Mouse (Mus musculus): Measurements from ENCODE around the gene Sqstm1. TPM values are rescaled to one million over a fixed set of nuclear protein-coding genes. Genes with fewer than 3 reads are reported as not detected.
A peak's percentile ranks its signal among the peaks of the same experiment; 100 is the strongest.

The Sqstm1 gene
- total and polyA plus RNA-seq, 3 experiments, result 202 to 579 (median 456) TPM

- peaks cover 55 to 58% of the 10 kb centered on the region in 2 experiments for H3K36me3 ChIP-seq (replicated peaks in 1 of 2; ENCODE audit: control insufficient read depth in 1 of 2, insufficient read depth in 1 of 2, low read length in 1 of 2)
- in situ Hi-C loops (cut with MboI; ENCODE audit: low pct_ligation_motif_present, low pct_unique_long_range_greater_than_20kb, low sequenced_read_pairs) (no loop called here), dilution Hi-C loops (cut with MboI; ENCODE audit: extremely low pct_ligation_motif_present, extremely low pct_unique_long_range_greater_than_20kb, low sequenced_read_pairs) (no loop called here)
- TF ChIP-seq MAX (IDR thresholded peaks at IDR 0.05; ENCODE audit: low read length) (no peak), NELFE (IDR thresholded peaks at IDR 0.05; ENCODE audit: low read depth, low read length) (no peak), SMC3 (IDR thresholded peaks at IDR 0.05; ENCODE audit: low read depth, low read length) (no peak), EP300 (IDR thresholded peaks at IDR 0.05; ENCODE audit: low read length) (no peak), ZMIZ1 (IDR thresholded peaks at IDR 0.05; ENCODE audit: low read depth, low read length) (no peak), CHD2 (IDR thresholded peaks at IDR 0.05; ENCODE audit: low read length) (no peak), HCFC1 (IDR thresholded peaks at IDR 0.05; ENCODE audit: low read depth, low read length) (no peak), ELF1 (IDR thresholded peaks at IDR 0.05; ENCODE audit: low read depth, low read length) (no peak), JUND (conservative IDR thresholded peaks at IDR 0.05; ENCODE audit: low read depth, low read length) (no peak), MYC (IDR thresholded peaks at IDR 0.05; ENCODE audit: low read depth, low read length) (no peak), CHD1 (IDR thresholded peaks at IDR 0.05; ENCODE audit: low read depth, low read length) (no peak), RCOR1 (conservative IDR thresholded peaks at IDR 0.05; ENCODE audit: low read depth, low read length) (no peak), TCF12 (IDR thresholded peaks at IDR 0.05; ENCODE audit: low read depth, low read length) (no peak), MXI1 (IDR thresholded peaks at IDR 0.05; ENCODE audit: low read depth, low read length) (no peak), USF1 (IDR thresholded peaks at IDR 0.05; ENCODE audit: low read depth, low read length) (no peak), MAZ (IDR thresholded peaks at IDR 0.05; ENCODE audit: low read depth, low read length) (no peak), E2F4 (IDR thresholded peaks at IDR 0.05; ENCODE audit: insufficient replicate concordance, low read depth, low read length) (no peak)
- no peak for DNase-seq (ENCODE audit: extremely low read depth)
- peak overlapping the region; percentile 8 for H3K9ac ChIP-seq (ENCODE audit: insufficient read depth, low read depth)
- H3K27ac ChIP-seq (ENCODE audit: insufficient read depth, low read depth), result no peak overlapping the region
- peak overlapping the region; percentile 85 for H3K4me2 ChIP-seq (ENCODE audit: insufficient read depth, low read depth, poor library complexity, severe bottlenecking)
- no peaks in the 10 kb centered on the region for H3K27me3 ChIP-seq (replicated peaks)
- H3K4me1 ChIP-seq (ENCODE audit: control insufficient read depth in 1 of 2, insufficient read depth in 2 of 2), result peaks cover 23 to 60% of the 10 kb centered on the region in 2 experiments
- H3K79me2 ChIP-seq (replicated peaks; ENCODE audit: control insufficient read depth, extremely low read depth, insufficient read depth, poor library complexity, severe bottlenecking), result peaks cover 66% of the 10 kb centered on the region
- H3K4me3 ChIP-seq (replicated peaks in 1 of 3; ENCODE audit: low read depth in 2 of 3, low read length in 2 of 3, poor library complexity in 1 of 3), result peak overlapping the region in 1 of 3 experiments; percentile 58
- H3K9me3 ChIP-seq (replicated peaks; ENCODE audit: low read length), result no peaks in the 10 kb centered on the region
Observed at GRCm38 (mm10) chr11:50208039-50208438, 2.6 kb downstream of the Sqstm1 start.

GRCm38 (mm10) chr11:50207344-50207743 lies 3.3 kb downstream of the Sqstm1 start:
- H3K36me3 ChIP-seq (replicated peaks in 1 of 2; ENCODE audit: control insufficient read depth in 1 of 2, insufficient read depth in 1 of 2, low read length in 1 of 2), result peaks cover 62 to 65% of the 10 kb centered on the region in 2 experiments
- H3K4me1 ChIP-seq (ENCODE audit: control insufficient read depth in 1 of 2, insufficient read depth in 2 of 2), result peaks cover 18 to 53% of the 10 kb centered on the region in 2 experiments
- TF ChIP-seq NRF1 (IDR thresholded peaks at IDR 0.05; ENCODE audit: low read depth, low read length) (no peak), USF1 (IDR thresholded peaks at IDR 0.05; ENCODE audit: low read depth, low read length) (no peak), TCF12 (IDR thresholded peaks at IDR 0.05; ENCODE audit: low read depth, low read length) (no peak), BHLHE40 (IDR thresholded peaks at IDR 0.05; ENCODE audit: low read depth, low read length) (no peak), NELFE (IDR thresholded peaks at IDR 0.05; ENCODE audit: low read depth, low read length) (no peak), MAX (IDR thresholded peaks at IDR 0.05; ENCODE audit: low read length) (no peak), JUN (IDR thresholded peaks at IDR 0.05; ENCODE audit: insufficient read depth, low read depth, low read length) (no peak), ZC3H11A (IDR thresholded peaks at IDR 0.05; ENCODE audit: low read depth, low read length) (no peak), POLR2AphosphoS2 (IDR thresholded peaks at IDR 0.05; ENCODE audit: low read depth, low read length) (no peak), PAX5 (IDR thresholded peaks at IDR 0.05; ENCODE audit: low read length) (no peak), SMC3 (IDR thresholded peaks at IDR 0.05; ENCODE audit: low read depth, low read length) (no peak), EP300 (IDR thresholded peaks at IDR 0.05; ENCODE audit: low read length) (no peak), ZNF384 (IDR thresholded peaks at IDR 0.05; ENCODE audit: low read depth, low read length) (no peak), USF2 (conservative IDR thresholded peaks at IDR 0.05; ENCODE audit: low read depth, low read length) (no peak), ELF1 (IDR thresholded peaks at IDR 0.05; ENCODE audit: low read depth, low read length) (no peak), HCFC1 (IDR thresholded peaks at IDR 0.05; ENCODE audit: low read depth, low read length) (no peak)
- H3K4me2 ChIP-seq (ENCODE audit: insufficient read depth, low read depth, poor library complexity, severe bottlenecking), result peak overlapping the region; percentile 85; the same call in 1 of the 2 replicates
- H3K27ac ChIP-seq (ENCODE audit: insufficient read depth, low read depth), result no peak overlapping the region
- dilution Hi-C loops (cut with MboI; ENCODE audit: extremely low pct_ligation_motif_present, extremely low pct_unique_long_range_greater_than_20kb, low sequenced_read_pairs) (no loop called here), in situ Hi-C loops (cut with MboI; ENCODE audit: low pct_ligation_motif_present, low pct_unique_long_range_greater_than_20kb, low sequenced_read_pairs) (no loop called here)
- H3K9ac ChIP-seq (ENCODE audit: insufficient read depth, low read depth), result 0 out of 2 replicates have a peak overlapping the region, but pooled peaks have one; percentile 8
- no peak for DNase-seq (ENCODE audit: extremely low read depth)
- peaks cover 66% of the 10 kb centered on the region for H3K79me2 ChIP-seq (replicated peaks; ENCODE audit: control insufficient read depth, extremely low read depth, insufficient read depth, poor library complexity, severe bottlenecking)
- H3K27me3 ChIP-seq (replicated peaks), result no peaks in the 10 kb centered on the region
- peak overlapping the region in 1 of 3 experiments; percentile 58 for H3K4me3 ChIP-seq (replicated peaks in 1 of 3; ENCODE audit: low read depth in 2 of 3, low read length in 2 of 3, poor library complexity in 1 of 3)
- no peaks in the 10 kb centered on the region for H3K9me3 ChIP-seq (replicated peaks; ENCODE audit: low read length)
